Mouse (Mus musculus) hindbrain, embryonic 10.5 days (tissue): ENCODE data around the gene Tmco5b. TPM values are rescaled to one million over a fixed set of nuclear protein-coding genes. Genes with fewer than 3 reads are reported as not detected.

ENCODE experiments used
- polyA plus RNA-seq: library from polyadenylated mRNA; unstranded; fragments of >200 nt; fragmentation: Nextera tagmentation; extraction: Ambion mirVana; gene quantifications from 2 replicates; pipeline ENCODE4 v1.2.1, GENCODE M21; 2016

Tmco5b gene
- polyA plus RNA-seq, 1 experiment from 2014 or later = not detected

Other genes with a start within 250 kb of the Tmco5b start
- 0.32 and 0.47 TPM in 2 replicates for gene Ryr3, start 68.6 kb upstream of the Tmco5b start, polyA plus RNA-seq
- gene Fmn1, start 42.0 kb downstream of the Tmco5b start, polyA plus RNA-seq = 1.2 and 1.6 TPM in 2 replicates